Mouse (Mus musculus): ENCODE data around the gene Smg9.

DNA sequence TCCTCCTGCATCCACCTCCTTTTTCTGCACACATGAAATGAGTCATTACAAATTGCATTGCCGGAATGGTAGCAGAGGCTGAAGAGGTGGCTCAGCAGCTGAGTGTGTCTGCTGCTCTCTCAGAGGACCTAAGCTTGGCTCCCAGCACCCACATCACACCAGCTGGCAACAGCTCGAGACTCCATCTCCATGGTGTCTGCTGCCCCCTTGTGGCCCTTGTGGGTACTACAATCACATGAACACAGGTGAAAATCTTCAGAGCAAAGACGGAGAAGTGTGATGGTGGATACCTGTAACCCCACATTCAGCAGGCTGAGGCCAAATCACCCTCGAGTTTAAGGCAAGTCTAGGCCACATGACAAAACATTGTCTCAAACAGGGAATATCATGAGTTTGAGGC is 41.5 kb upstream of the Smg9 start:
- peak; percentile 95 for TF ChIP-seq CTCF (IDR thresholded peaks at IDR 0.05; ENCODE audit: low read depth)
- no peak for TF ChIP-seq EP300 (IDR thresholded peaks at IDR 0.05; ENCODE audit: low read depth)
